Mouse (Mus musculus): Measurements from ENCODE around the gene Rnf2. TPM values are rescaled to one million over a fixed set of nuclear protein-coding genes. Genes with fewer than 3 reads are reported as not detected.

Rnf2 gene
- total and polyA plus RNA-seq, 3 experiments = 27.5 to 78.2 (median 30.7) TPM

DNA sequence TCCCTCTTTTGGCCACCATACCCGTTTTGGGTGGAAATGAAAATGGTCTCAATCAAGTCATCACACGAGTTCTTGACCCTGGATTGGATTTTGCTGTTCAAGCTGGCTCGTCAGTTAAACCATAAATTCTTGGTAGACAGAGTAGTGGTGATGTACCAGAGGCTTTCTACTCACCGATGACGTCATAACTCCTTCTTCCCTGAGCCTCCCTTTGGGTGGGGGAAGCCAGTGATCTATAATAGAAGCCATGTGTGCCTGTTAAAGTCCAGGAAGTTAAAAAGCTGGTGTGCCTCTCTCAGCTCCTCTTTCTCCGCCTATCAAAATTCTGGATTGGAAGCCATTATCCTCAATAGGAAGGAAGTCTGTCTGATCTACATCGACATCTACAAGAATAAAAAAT is 49.0 kb upstream of the Rnf2 start:
- no peak overlapping the region for H3K27ac ChIP-seq (ENCODE audit: control insufficient read depth, low read depth, low read length)
- no peak overlapping the region for H3K9ac ChIP-seq (ENCODE audit: control insufficient read depth, low read depth, low read length, poor library complexity, severe bottlenecking)
- H3K79me2 ChIP-seq (ENCODE audit: control insufficient read depth, insufficient read depth, low read length, poor library complexity) = no peaks in the 10 kb centered on the region
- no peak overlapping the region for H3K4me3 ChIP-seq (ENCODE audit: control insufficient read depth in 1 of 2, insufficient read depth in 1 of 2, low read depth in 2 of 2, low read length in 2 of 2)
- TF ChIP-seq ZNF384 (IDR thresholded peaks at IDR 0.05; ENCODE audit: low read depth, low read length) = no peak
- no peak for TF ChIP-seq MAZ (IDR thresholded peaks at IDR 0.05; ENCODE audit: low read depth, low read length)
- TF ChIP-seq MYC (IDR thresholded peaks at IDR 0.05; ENCODE audit: low read depth, low read length) = no peak
- TF ChIP-seq USF1 (IDR thresholded peaks at IDR 0.05; ENCODE audit: low read depth, low read length) = no peak
- TF ChIP-seq UBTF (IDR thresholded peaks at IDR 0.05; ENCODE audit: borderline replicate concordance, insufficient read depth, low read depth, low read length) = no peak
- TF ChIP-seq MAFK (IDR thresholded peaks at IDR 0.05; ENCODE audit: borderline replicate concordance, low read depth, low read length) = no peak
- TF ChIP-seq MXI1 (IDR thresholded peaks at IDR 0.05; ENCODE audit: low read depth, low read length) = no peak
- no peak for TF ChIP-seq POLR2AphosphoS5 (IDR thresholded peaks at IDR 0.05; ENCODE audit: borderline replicate concordance, low read depth, low read length)
- H3K9me3 ChIP-seq (replicated peaks; ENCODE audit: insufficient read depth, low read length) = no peaks in the 10 kb centered on the region
- DNase-seq (ENCODE audit: low read depth, low spot score) = no peak
- H3K27me3 ChIP-seq (ENCODE audit: control insufficient read depth in 1 of 2, insufficient read depth in 2 of 2, low read length in 2 of 2) = no peaks in the 10 kb centered on the region
- peaks cover 0 to 7% of the 10 kb centered on the region in 2 experiments; a peak in 1 of 4 replicates for H3K4me1 ChIP-seq (ENCODE audit: control insufficient read depth in 1 of 2, insufficient read depth in 2 of 2, low read length in 2 of 2)
- peaks cover 0 to 5% of the 10 kb centered on the region in 2 experiments; a peak in 1 of 4 replicates for H3K36me3 ChIP-seq (ENCODE audit: control insufficient read depth in 1 of 2, insufficient read depth in 2 of 2, low read length in 2 of 2)

DNA sequence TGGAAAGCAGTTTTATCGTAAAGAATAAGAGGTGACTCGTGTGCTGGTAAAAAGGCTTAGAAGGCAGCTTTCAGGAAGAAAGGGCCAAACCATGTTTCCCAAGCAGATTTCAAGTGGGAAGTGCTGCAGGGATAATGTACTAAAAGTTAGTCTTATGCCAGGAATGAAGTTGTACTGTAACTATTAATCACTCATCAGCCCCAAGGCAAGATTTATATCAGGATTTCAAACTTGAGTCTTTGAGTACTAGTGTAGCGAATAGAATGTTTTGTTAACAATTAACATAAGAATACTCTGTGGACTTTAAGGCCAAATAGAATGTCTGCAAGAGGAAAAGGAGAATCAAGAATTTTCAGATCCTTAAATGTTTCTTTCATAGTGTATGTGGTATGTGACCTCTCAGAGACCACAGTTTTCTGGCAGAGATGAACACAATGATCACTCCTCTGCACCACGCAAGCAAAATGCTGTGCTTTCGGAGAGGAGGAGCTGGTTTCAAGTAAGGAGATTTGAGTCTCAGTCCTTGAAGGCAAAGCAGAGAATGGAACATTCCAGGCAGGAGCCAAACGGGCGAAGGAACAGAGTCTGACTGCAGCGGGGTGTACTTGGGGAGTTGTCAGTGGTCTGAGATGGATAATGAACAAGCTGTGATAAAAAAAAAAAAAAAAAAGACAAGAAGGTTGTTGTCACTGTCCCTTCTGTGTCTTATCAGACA is 48.3 kb upstream of the Rnf2 start:
- TF ChIP-seq ZNF384 (IDR thresholded peaks at IDR 0.05; ENCODE audit: low read depth, low read length) (peak; percentile 87), GATA1 (IDR thresholded peaks at IDR 0.05; ENCODE audit: low read depth, low read length) (peak; percentile 28), KAT2A (conservative IDR thresholded peaks at IDR 0.05; ENCODE audit: low read depth, low read length) (no peak)
- H3K4me1 ChIP-seq (ENCODE audit: control insufficient read depth in 1 of 2, insufficient read depth in 2 of 2, low read length in 2 of 2) = peaks cover 0 to 7% of the 10 kb centered on the region in 2 experiments; a peak in 1 of 4 replicates
- H3K4me3 ChIP-seq (ENCODE audit: control insufficient read depth in 1 of 2, insufficient read depth in 1 of 2, low read depth in 2 of 2, low read length in 2 of 2) = no peak overlapping the region
- no peaks in the 10 kb centered on the region for H3K27me3 ChIP-seq (ENCODE audit: control insufficient read depth in 1 of 2, insufficient read depth in 2 of 2, low read length in 2 of 2)
- no peak for DNase-seq (ENCODE audit: low read depth, low spot score)
- peaks cover 0 to 5% of the 10 kb centered on the region in 2 experiments; a peak in 1 of 4 replicates for H3K36me3 ChIP-seq (ENCODE audit: control insufficient read depth in 1 of 2, insufficient read depth in 2 of 2, low read length in 2 of 2)
- H3K9me3 ChIP-seq (replicated peaks; ENCODE audit: insufficient read depth, low read length) = no peaks in the 10 kb centered on the region
- no peak overlapping the region for H3K9ac ChIP-seq (ENCODE audit: control insufficient read depth, low read depth, low read length, poor library complexity, severe bottlenecking)
- H3K79me2 ChIP-seq (ENCODE audit: control insufficient read depth, insufficient read depth, low read length, poor library complexity) = no peaks in the 10 kb centered on the region
- H3K27ac ChIP-seq (ENCODE audit: control insufficient read depth, low read depth, low read length) = no peak overlapping the region

DNA sequence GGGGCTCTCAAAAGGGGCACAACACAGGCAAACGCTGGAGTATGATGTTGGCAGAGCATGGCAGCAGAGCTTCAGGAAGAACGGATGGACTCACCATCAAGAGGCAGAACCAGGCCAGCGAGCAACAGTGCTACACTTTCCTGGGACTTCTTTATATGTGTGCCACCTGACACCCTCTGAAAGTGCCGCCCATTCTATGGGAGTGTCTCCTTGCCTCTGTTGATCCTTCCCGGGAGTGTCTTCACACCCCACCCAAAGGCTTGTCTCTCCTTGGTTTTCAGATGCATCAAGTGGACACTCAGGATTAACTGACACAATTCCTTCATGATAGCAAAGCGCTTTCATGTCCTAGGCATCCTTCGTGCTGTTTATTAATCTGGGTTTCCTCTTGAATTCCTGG is 44.8 kb upstream of the Rnf2 start:
- Histone ChIP-seq H3K27ac (ENCODE audit: control insufficient read depth, low read depth, low read length) (no peak overlapping the region), H3K9me3 (replicated peaks; ENCODE audit: insufficient read depth, low read length) (no peaks in the 10 kb centered on the region), H3K27me3 (ENCODE audit: control insufficient read depth in 1 of 2, insufficient read depth in 2 of 2, low read length in 2 of 2) (no peaks in the 10 kb centered on the region), H3K4me1 (ENCODE audit: control insufficient read depth in 1 of 2, insufficient read depth in 2 of 2, low read length in 2 of 2) (peaks cover 0 to 7% of the 10 kb centered on the region in 2 experiments; a peak in 1 of 4 replicates), H3K79me2 (ENCODE audit: control insufficient read depth, insufficient read depth, low read length, poor library complexity) (no peaks in the 10 kb centered on the region), H3K36me3 (ENCODE audit: control insufficient read depth in 1 of 2, insufficient read depth in 2 of 2, low read length in 2 of 2) (peaks cover 0 to 5% of the 10 kb centered on the region in 2 experiments; a peak in 1 of 4 replicates), H3K4me3 (ENCODE audit: control insufficient read depth in 1 of 2, insufficient read depth in 1 of 2, low read depth in 2 of 2, low read length in 2 of 2) (no peak overlapping the region), H3K9ac (ENCODE audit: control insufficient read depth, low read depth, low read length, poor library complexity, severe bottlenecking) (no peak overlapping the region)
- DNase-seq (ENCODE audit: low read depth, low spot score) = no peak
- TF ChIP-seq TBP (IDR thresholded peaks at IDR 0.05; ENCODE audit: low read depth, low read length) (no peak), POLR2A (IDR thresholded peaks at IDR 0.05; ENCODE audit: control insufficient read depth in 1 of 2, insufficient read depth in 1 of 2, low read depth in 1 of 2, low read length in 2 of 2, poor library complexity in 1 of 2) (no peak), MAFK (IDR thresholded peaks at IDR 0.05; ENCODE audit: borderline replicate concordance, low read depth, low read length) (no peak), JUND (IDR thresholded peaks at IDR 0.05; ENCODE audit: low read depth, low read length) (no peak), CTCF (IDR thresholded peaks at IDR 0.05 in 2 of 3, conservative IDR thresholded peaks at IDR 0.05 in 1 of 3; ENCODE audit: control insufficient read depth in 1 of 3, insufficient read depth in 1 of 3, low read depth in 2 of 3, low read length in 3 of 3, poor library complexity in 1 of 3, severe bottlenecking in 1 of 3) (no peak), ZKSCAN1 (IDR thresholded peaks at IDR 0.05; ENCODE audit: low read depth, low read length) (no peak), TCF12 (IDR thresholded peaks at IDR 0.05; ENCODE audit: low read depth, low read length) (no peak), POLR2AphosphoS5 (IDR thresholded peaks at IDR 0.05; ENCODE audit: borderline replicate concordance, low read depth, low read length) (no peak), ZMIZ1 (IDR thresholded peaks at IDR 0.05; ENCODE audit: low read depth, low read length) (no peak), UBTF (IDR thresholded peaks at IDR 0.05; ENCODE audit: borderline replicate concordance, insufficient read depth, low read depth, low read length) (no peak), ZC3H11A (IDR thresholded peaks at IDR 0.05; ENCODE audit: low read depth, low read length) (no peak), CHD1 (IDR thresholded peaks at IDR 0.05; ENCODE audit: low read depth, low read length) (no peak), NRF1 (IDR thresholded peaks at IDR 0.05; ENCODE audit: insufficient read depth, low read depth, low read length, poor library complexity, severe bottlenecking) (no peak), CHD2 (IDR thresholded peaks at IDR 0.05; ENCODE audit: low read length) (no peak), MYC (IDR thresholded peaks at IDR 0.05; ENCODE audit: low read depth, low read length) (no peak), ELF1 (IDR thresholded peaks at IDR 0.05; ENCODE audit: low read depth, low read length) (no peak)

Measured in MEL (cell line).